Mouse (Mus musculus) embryonic facial prominence, embryonic 14.5 days (tissue): Measurements from ENCODE around the gene Anks1b. TPM values are rescaled to one million over a fixed set of nuclear protein-coding genes. Genes with fewer than 3 reads are reported as not detected.

Source experiments
- ATAC-seq: fragments of 200-750 bp; cut with Nextera tagmentation; 2 replicates; pipeline ENCODE4 v1.8.0; 2017; ENCODE audit warnings: low read depth, moderate number of reproducible peaks, moderate TSS enrichment
- DNase-seq: peaks from one replicate; pipeline ENCODE4 v3.0.0-alpha.2; 2015; ENCODE audit warnings: low spot score
- H3K27ac ChIP-seq: fragments of 300-500 bp; sonication (generic); replicated peaks from 2 replicates; pipeline ENCODE4 v1.5.1; 2014; ENCODE audit warnings: low read depth, mild to moderate bottlenecking, low read length, moderate library complexity
- H3K27me3 ChIP-seq: fragments of 300-500 bp; sonication (generic); replicated peaks from 2 replicates; pipeline ENCODE4 v1.6.1; 2014; ENCODE audit warnings: low read length; ENCODE audit not compliant: control insufficient read depth, insufficient read depth
- H3K36me3 ChIP-seq: fragments of 300-500 bp; sonication (generic); 2 replicates; pipeline ENCODE4 v1.6.1; 2014; ENCODE audit warnings: low read length, mixed read lengths; ENCODE audit not compliant: control insufficient read depth, insufficient read depth
- H3K4me1 ChIP-seq: fragments of 300-500 bp; sonication (generic); 2 replicates; pipeline ENCODE4 v1.6.1; 2014; ENCODE audit warnings: antibody characterized with exemption, low read length; ENCODE audit not compliant: control insufficient read depth, insufficient read depth
- H3K4me2 ChIP-seq: fragments of 300-500 bp; sonication (generic); 2 replicates; pipeline ENCODE4 v1.6.1; 2014; ENCODE audit warnings: low read depth, mild to moderate bottlenecking, low read length, moderate library complexity, mixed read lengths
- H3K4me3 ChIP-seq: fragments of 300-500 bp; sonication (generic); 2 replicates; pipeline ENCODE4 v1.5.1; 2014; ENCODE audit warnings: low read depth, mild to moderate bottlenecking, low read length
- H3K9ac ChIP-seq: fragments of 300-500 bp; sonication (generic); 2 replicates; pipeline ENCODE4 v1.6.1; 2014; ENCODE audit warnings: low read depth, mild to moderate bottlenecking, low read length, moderate library complexity, mixed read lengths
- H3K9me3 ChIP-seq: fragments of 300-500 bp; sonication (generic); 2 replicates; pipeline ENCODE4 v1.6.1; 2016; ENCODE audit warnings: low read length; ENCODE audit not compliant: control insufficient read depth
- WGBS: fragments of 180-500 bp; shearing (Covaris S2); extraction: QIAGEN DNeasy Blood & Tissue Kit; methylation state at CpG from one replicate; pipeline ENCODE4 v1.1.7; 2014; 5-methylcytosine and 5-hydroxymethylcytosine counted together
- polyA plus RNA-seq: library from polyadenylated mRNA; unstranded; fragments of >200 nt; fragmentation: Nextera tagmentation; extraction: Ambion mirVana; gene quantifications from 2 replicates; pipeline ENCODE4 v1.2.1, GENCODE M21; 2014

Gene Anks1b
- polyA plus RNA-seq, 1 experiment from 2014 or later, result 2.2 TPM

DNA sequence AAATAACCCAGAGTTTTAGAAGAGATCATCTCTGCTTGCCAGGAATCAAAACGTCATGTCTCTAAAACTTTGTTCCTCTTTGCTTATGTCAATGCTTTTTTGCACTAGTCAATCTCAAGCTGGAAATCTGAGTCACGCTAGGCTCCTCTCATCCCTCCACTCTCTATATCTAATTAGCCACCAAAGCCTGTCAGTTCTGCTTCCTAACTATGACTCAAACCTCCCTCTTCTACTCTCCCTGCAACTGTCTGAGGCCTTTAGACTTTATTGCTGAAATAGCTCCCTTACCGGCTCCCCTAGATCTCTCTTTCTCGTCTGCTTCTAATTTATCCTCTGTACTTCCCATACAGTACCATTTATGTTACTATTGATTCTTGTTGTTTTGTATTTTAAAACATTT lies 456.5 kb downstream of the Anks1b start:
- Histone ChIP-seq H3K4me3 (no peak overlapping the region), H3K4me2 (no peak overlapping the region), H3K27ac (no peak overlapping the region), H3K36me3 (no peaks in the 10 kb centered on the region), H3K4me1 (no peaks in the 10 kb centered on the region), H3K27me3 (no peaks in the 10 kb centered on the region), H3K9me3 (no peaks in the 10 kb centered on the region), H3K9ac (no peak overlapping the region)
- no peak for ATAC-seq
- 70% methylated on average over 4 of the region's 4 CpGs for WGBS
- DNase-seq, result no peak

DNA sequence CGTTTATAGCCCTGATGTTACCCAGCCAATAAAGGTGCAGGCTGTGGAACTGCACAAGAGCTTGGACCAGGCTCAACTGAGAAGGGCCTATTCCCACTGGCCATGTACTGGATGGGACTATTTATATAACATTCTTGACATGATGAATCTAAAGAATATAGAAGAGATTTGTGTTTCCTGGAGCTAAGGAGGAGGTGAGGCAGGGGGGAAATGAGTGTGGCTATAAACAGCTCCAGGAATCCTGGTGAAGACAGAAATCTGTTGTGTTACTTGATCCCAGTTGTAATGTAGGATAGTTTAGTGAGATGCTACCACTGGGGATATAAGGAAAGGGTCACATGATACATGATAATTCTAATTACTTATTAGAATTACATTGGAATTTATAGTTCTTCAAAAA lies 472.1 kb downstream of the Anks1b start:
- H3K27ac ChIP-seq, result no peak overlapping the region
- WGBS, result 93% methylated on average over 1 of the region's 1 CpGs
- H3K36me3 ChIP-seq, result no peaks in the 10 kb centered on the region
- no peak overlapping the region for H3K4me3 ChIP-seq
- H3K27me3 ChIP-seq, result no peaks in the 10 kb centered on the region
- DNase-seq (no peak), ATAC-seq (no peak)
- no peak overlapping the region for H3K9ac ChIP-seq
- H3K9me3 ChIP-seq, result no peaks in the 10 kb centered on the region
- H3K4me2 ChIP-seq, result no peak overlapping the region
- H3K4me1 ChIP-seq, result no peaks in the 10 kb centered on the region

GRCm38 (mm10) chr10:90356258-90356657 lies 482.9 kb downstream of the Anks1b start:
- no peaks in the 10 kb centered on the region for H3K27me3 ChIP-seq
- H3K27ac ChIP-seq, result no peak overlapping the region
- no peaks in the 10 kb centered on the region for H3K4me1 ChIP-seq
- H3K36me3 ChIP-seq, result no peaks in the 10 kb centered on the region
- 86% methylated on average over 1 of the region's 1 CpGs for WGBS
- H3K4me2 ChIP-seq, result no peak overlapping the region
- no peaks in the 10 kb centered on the region for H3K9me3 ChIP-seq
- no peak overlapping the region for H3K9ac ChIP-seq
- ATAC-seq (no peak), DNase-seq (no peak)
- no peak overlapping the region for H3K4me3 ChIP-seq

DNA sequence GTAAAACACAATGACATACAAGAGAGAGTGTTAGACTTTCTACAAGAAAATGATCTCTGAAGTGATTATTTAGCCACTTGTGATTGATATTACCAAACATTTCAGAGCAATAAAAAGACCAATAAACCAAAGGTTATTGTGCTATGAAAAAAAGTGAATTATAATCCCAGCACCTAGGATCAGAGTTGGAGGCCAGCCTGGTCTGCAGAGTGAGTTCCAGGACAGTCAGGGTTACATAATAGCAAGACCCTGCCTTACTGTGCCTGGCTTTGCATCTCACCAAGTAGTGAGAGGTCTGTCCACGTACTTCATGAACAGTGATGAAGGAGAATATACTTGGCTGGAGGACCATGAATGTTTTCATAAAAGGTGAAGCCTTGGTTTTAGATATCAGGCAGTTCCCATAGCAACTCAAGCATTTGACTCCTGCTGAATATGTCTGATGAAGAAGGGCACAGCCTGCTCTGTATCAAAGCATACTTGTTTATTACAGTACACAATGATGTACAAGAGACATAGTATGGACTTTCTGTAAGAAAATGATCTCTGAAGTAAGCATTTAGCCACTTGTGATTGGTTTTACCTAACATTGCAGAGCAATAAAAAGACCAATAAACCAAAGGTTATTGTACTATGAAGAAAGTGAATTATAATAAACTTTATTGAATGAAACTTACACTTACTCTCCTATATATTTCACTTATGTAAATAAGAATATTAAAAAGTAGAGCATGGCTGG lies 484.0 kb downstream of the Anks1b start:
- Histone ChIP-seq H3K4me2 (no peak overlapping the region), H3K36me3 (no peaks in the 10 kb centered on the region), H3K4me3 (no peak overlapping the region), H3K9me3 (no peaks in the 10 kb centered on the region), H3K27ac (no peak overlapping the region), H3K27me3 (no peaks in the 10 kb centered on the region), H3K4me1 (no peaks in the 10 kb centered on the region), H3K9ac (no peak overlapping the region)
- 73% methylated on average over 1 of the region's 1 CpGs for WGBS
- no peak for DNase-seq
- no peak for ATAC-seq

GRCm38 (mm10) chr10:90369015-90369414 lies 495.7 kb downstream of the Anks1b start:
- H3K4me3 ChIP-seq, result no peak overlapping the region
- no peaks in the 10 kb centered on the region for H3K4me1 ChIP-seq
- H3K27ac ChIP-seq, result no peak overlapping the region
- H3K4me2 ChIP-seq, result no peak overlapping the region
- no peak overlapping the region for H3K9ac ChIP-seq
- 86% methylated on average over 7 of the region's 7 CpGs for WGBS
- ATAC-seq (no peak), DNase-seq (no peak)
- H3K36me3 ChIP-seq, result no peaks in the 10 kb centered on the region
- H3K9me3 ChIP-seq, result no peaks in the 10 kb centered on the region
- no peaks in the 10 kb centered on the region for H3K27me3 ChIP-seq

DNA sequence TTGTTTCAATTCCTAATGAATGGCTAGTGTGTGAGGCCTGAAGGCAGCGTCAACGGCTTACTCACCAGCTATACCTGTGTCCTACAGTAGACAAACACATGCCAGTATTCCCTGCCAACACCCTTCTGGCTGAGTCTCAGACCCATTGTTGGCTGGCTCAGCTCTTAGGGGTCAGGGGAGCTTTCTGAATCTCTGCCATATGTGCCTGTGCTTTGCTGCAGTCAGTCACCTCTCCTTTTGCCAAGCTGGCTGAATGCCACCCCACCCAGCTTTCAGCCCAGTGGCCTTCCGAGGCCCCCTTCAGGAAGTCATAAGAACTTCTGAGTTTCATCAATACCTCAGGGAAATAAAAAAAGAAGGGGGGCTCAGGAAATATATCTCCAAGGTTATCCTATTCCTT lies 497.4 kb downstream of the Anks1b start:
- ATAC-seq (no peak), DNase-seq (no peak)
- Histone ChIP-seq H3K9ac (no peak overlapping the region), H3K36me3 (no peaks in the 10 kb centered on the region), H3K27ac (no peak overlapping the region), H3K4me2 (no peak overlapping the region), H3K4me1 (no peaks in the 10 kb centered on the region), H3K4me3 (no peak overlapping the region), H3K27me3 (no peaks in the 10 kb centered on the region), H3K9me3 (no peaks in the 10 kb centered on the region)
- WGBS, result 81% methylated on average over 3 of the region's 3 CpGs

DNA sequence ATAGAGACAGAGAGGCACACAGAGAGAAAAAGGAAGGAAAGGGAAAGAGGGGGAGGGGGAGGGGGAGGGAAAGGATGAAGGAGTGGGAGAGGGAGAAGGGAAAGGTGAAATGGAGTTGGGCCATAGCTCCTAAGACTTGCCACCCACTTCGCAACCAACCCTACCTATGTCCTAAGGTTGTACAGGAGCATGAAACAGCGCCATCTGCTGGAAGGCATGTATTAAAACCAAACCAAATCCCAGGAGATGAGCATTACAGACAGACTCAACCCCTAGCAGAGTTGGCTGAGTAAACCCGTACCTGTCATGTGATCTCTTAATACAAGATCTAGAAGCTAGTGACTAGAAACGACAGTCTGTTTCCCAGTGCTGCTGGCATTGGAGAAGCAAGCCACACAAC lies 500.2 kb downstream of the Anks1b start:
- peak; percentile 46 for DNase-seq
- 19% methylated on average over 4 of the region's 4 CpGs for WGBS

GRCm38 (mm10) chr10:90376605-90377004 lies 503.3 kb downstream of the Anks1b start:
- Histone ChIP-seq H3K9ac (no peak overlapping the region), H3K27ac (no peak overlapping the region), H3K4me3 (no peak overlapping the region), H3K27me3 (no peaks in the 10 kb centered on the region), H3K36me3 (no peaks in the 10 kb centered on the region), H3K4me1 (no peaks in the 10 kb centered on the region), H3K9me3 (no peaks in the 10 kb centered on the region), H3K4me2 (no peak overlapping the region)
- DNase-seq (peak; percentile 38), ATAC-seq (no peak)
- 51% methylated on average over 1 of the region's 1 CpGs for WGBS

More for the DNA sequence above, 500.2 kb downstream of the Anks1b start:
- Histone ChIP-seq H3K36me3 (no peaks in the 10 kb centered on the region), H3K27ac (no peak overlapping the region), H3K4me2 (no peak overlapping the region), H3K9me3 (no peaks in the 10 kb centered on the region), H3K4me1 (no peaks in the 10 kb centered on the region), H3K27me3 (no peaks in the 10 kb centered on the region), H3K4me3 (no peak overlapping the region), H3K9ac (no peak overlapping the region)
- no peak for ATAC-seq

DNA sequence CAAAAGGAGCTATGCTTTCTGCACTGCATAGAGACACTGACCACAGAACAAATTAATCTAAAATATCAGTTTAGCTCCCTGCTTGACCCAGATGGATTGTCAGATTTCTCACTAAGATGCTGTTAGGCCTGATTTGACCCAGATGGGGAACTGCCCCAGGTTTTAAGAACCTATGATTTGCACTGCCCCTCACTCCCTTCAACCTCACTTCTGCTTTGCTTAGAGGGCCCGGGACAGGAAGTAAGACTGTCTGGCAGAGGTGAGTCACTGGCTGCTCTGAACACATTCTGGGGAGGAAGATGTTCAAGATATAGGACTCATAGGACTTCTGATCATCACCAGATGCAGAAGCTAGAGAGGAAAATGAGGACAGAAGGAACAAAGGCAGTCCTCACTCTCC lies 506.8 kb downstream of the Anks1b start:
- Histone ChIP-seq H3K9ac (no peak overlapping the region), H3K27me3 (no peaks in the 10 kb centered on the region), H3K4me3 (no peak overlapping the region), H3K36me3 (no peaks in the 10 kb centered on the region), H3K27ac (no peak overlapping the region), H3K4me2 (no peak overlapping the region), H3K4me1 (no peaks in the 10 kb centered on the region), H3K9me3 (no peaks in the 10 kb centered on the region)
- DNase-seq (no peak), ATAC-seq (no peak)
- WGBS, result 34% methylated on average over 1 of the region's 1 CpGs
